Mouse (Mus musculus) liver, embryonic 14.5 days (tissue): ENCODE measurements at regions not wholly inside any gene's neighbourhood (a gene's known extent, or its start where the extent isn't known, plus 50 kb on each side); places are given as distances from the start of the nearest gene placed in this dataset.

Source experiments
- ATAC-seq: fragments of 200-750 bp; cut with Nextera tagmentation; 2 replicates; pipeline ENCODE4 v1.8.0; 2017; ENCODE audit warnings: moderate number of reproducible peaks, mild to moderate bottlenecking, moderate library complexity; ENCODE audit not compliant: insufficient read depth
- DNase-seq, 3 experiments: peaks; one replicate each; pipeline ENCODE4 v3.0.0-alpha.2; 2012 to 2013; ENCODE audit warnings: low read depth in 3 of 3, low spot score in 3 of 3
- H3K27ac ChIP-seq: fragments of 300-500 bp; sonication (generic); 2 replicates; pipeline ENCODE4 v1.5.1; 2014; ENCODE audit warnings: moderate library complexity, mild to moderate bottlenecking, control low read depth, inconsistent platforms
- H3K27me3 ChIP-seq: fragments of 300-500 bp; sonication (generic); 2 replicates; pipeline ENCODE4 v1.6.1; 2014; ENCODE audit warnings: mild to moderate bottlenecking, low read length, moderate library complexity; ENCODE audit not compliant: control insufficient read depth, insufficient read depth
- H3K36me3 ChIP-seq: fragments of 300-500 bp; sonication (generic); replicated peaks from 2 replicates; pipeline ENCODE4 v1.6.1; 2014; ENCODE audit warnings: low read depth; ENCODE audit not compliant: control insufficient read depth, insufficient read depth
- H3K4me1 ChIP-seq, 2 experiments: fragments of 200-500 bp in 1 of 2; fragments of 300-500 bp in 1 of 2; sonication (generic) in 1 of 2; replicated peaks; 2 replicates each; pipeline ENCODE4 v1.6.1; 2012 to 2014; ENCODE audit warnings: antibody characterized with exemption in 1 of 2, inconsistent platforms in 1 of 2, low read length in 1 of 2; ENCODE audit not compliant: control insufficient read depth in 2 of 2, insufficient read depth in 2 of 2
- H3K4me2 ChIP-seq: fragments of 300-500 bp; sonication (generic); 2 replicates; pipeline ENCODE4 v1.6.1; 2014; ENCODE audit warnings: low read depth, mild to moderate bottlenecking, control low read depth, moderate library complexity
- H3K4me3 ChIP-seq, 2 experiments: fragments of 200-500 bp in 1 of 2; fragments of 300-500 bp in 1 of 2; sonication (generic) in 1 of 2; 2 replicates each; pipeline ENCODE4 v1.5.1; 2012 to 2014; ENCODE audit warnings: low read depth in 2 of 2, low read length in 2 of 2, mild to moderate bottlenecking in 2 of 2, control low read depth in 1 of 2, inconsistent platforms in 1 of 2, moderate library complexity in 1 of 2; ENCODE audit not compliant: insufficient read depth in 1 of 2
- H3K9ac ChIP-seq: fragments of 300-500 bp; sonication (generic); replicated peaks from 2 replicates; pipeline ENCODE4 v1.6.1; 2014; ENCODE audit warnings: mild to moderate bottlenecking, control low read depth, moderate library complexity
- H3K9me3 ChIP-seq: fragments of 300-500 bp; sonication (generic); 2 replicates; pipeline ENCODE4 v1.6.1; 2016; ENCODE audit warnings: low read length, mixed read lengths; ENCODE audit not compliant: control insufficient read depth
- CTCF ChIP-seq: IDR thresholded peaks from 2 replicates; pipeline ENCODE4 v1.5.1; 2016; ENCODE audit warnings: antibody characterized with exemption, low read depth, control low read depth
- EP300 ChIP-seq: IDR thresholded peaks from 2 replicates; pipeline ENCODE4 v1.6.1; 2016; ENCODE audit warnings: antibody characterized with exemption, low read depth
- WGBS: fragments of 180-500 bp; shearing (Covaris S2); extraction: QIAGEN DNeasy Blood & Tissue Kit; methylation state at CpG from one replicate; pipeline ENCODE4 v1.1.7; 2014; ENCODE audit not compliant: insufficient replicate concordance; 5-methylcytosine and 5-hydroxymethylcytosine counted together

GRCm38 (mm10) chr2:159708141-159708540 lies 625.8 kb downstream of the Gm826 start:
- no peak for DNase-seq
- ATAC-seq, result no peak
- 68% methylated on average over 2 of the region's 2 CpGs for WGBS

GRCm38 (mm10) chr2:159714633-159715032 lies 619.3 kb downstream of the Gm826 start:
- Histone ChIP-seq H3K4me1 (no peaks in the 10 kb centered on the region), H3K9ac (no peak overlapping the region), H3K27me3 (no peaks in the 10 kb centered on the region), H3K4me2 (no peak overlapping the region), H3K27ac (no peak overlapping the region), H3K9me3 (no peaks in the 10 kb centered on the region; the same call in 1 of the 2 replicates), H3K36me3 (no peaks in the 10 kb centered on the region), H3K4me3 (no peak overlapping the region)
- TF ChIP-seq EP300 (no peak), CTCF (no peak)
- WGBS, result 36% methylated on average over 3 of the region's 3 CpGs
- ATAC-seq (no peak), DNase-seq (no peak)

More at GRCm38 (mm10) chr2:159708141-159708540, 625.8 kb downstream of the Gm826 start:
- no peaks in the 10 kb centered on the region for H3K4me1 ChIP-seq
- H3K9me3 ChIP-seq, result no peaks in the 10 kb centered on the region
- no peaks in the 10 kb centered on the region for H3K27me3 ChIP-seq
- H3K4me2 ChIP-seq, result no peak overlapping the region
- no peaks in the 10 kb centered on the region for H3K36me3 ChIP-seq
- no peak overlapping the region for H3K27ac ChIP-seq
- no peak for TF ChIP-seq EP300
- no peak for TF ChIP-seq CTCF
- no peak overlapping the region for H3K9ac ChIP-seq
- no peak overlapping the region for H3K4me3 ChIP-seq

- no peak for DNase-seq
- TF ChIP-seq EP300 (no peak), CTCF (no peak)
- Histone ChIP-seq H3K27ac (no peak overlapping the region), H3K36me3 (no peaks in the 10 kb centered on the region), H3K4me2 (no peak overlapping the region), H3K27me3 (no peaks in the 10 kb centered on the region), H3K9me3 (no peaks in the 10 kb centered on the region; the same call in 1 of the 2 replicates), H3K9ac (no peak overlapping the region), H3K4me1 (no peaks in the 10 kb centered on the region), H3K4me3 (no peak overlapping the region)
- WGBS, result 31% methylated on average over 2 of the region's 2 CpGs
- ATAC-seq, result no peak
Observed at GRCm38 (mm10) chr2:159718738-159719137, 615.2 kb downstream of the Gm826 start.

- no peaks in the 10 kb centered on the region for H3K9me3 ChIP-seq
- H3K36me3 ChIP-seq, result no peaks in the 10 kb centered on the region
- ATAC-seq, result no peak
- 31% methylated on average over 7 of the region's 7 CpGs for WGBS
- no peak for DNase-seq
- H3K4me2 ChIP-seq, result no peak overlapping the region
- TF ChIP-seq EP300, result no peak
- TF ChIP-seq CTCF, result no peak
- H3K4me3 ChIP-seq, result no peak overlapping the region
- no peaks in the 10 kb centered on the region for H3K27me3 ChIP-seq
- H3K4me1 ChIP-seq, result no peaks in the 10 kb centered on the region; a peak in 1 of 4 replicates
- H3K9ac ChIP-seq, result no peak overlapping the region
- H3K27ac ChIP-seq, result no peak overlapping the region
Observed at GRCm38 (mm10) chr2:159725158-159726076, 608.5 kb downstream of the Gm826 start.

- no peak overlapping the region for H3K27ac ChIP-seq
- no peak overlapping the region for H3K4me3 ChIP-seq
- H3K36me3 ChIP-seq, result no peaks in the 10 kb centered on the region
- peaks cover 0 to 3% of the 10 kb centered on the region in 2 experiments; a peak in 1 of 4 replicates for H3K4me1 ChIP-seq
- H3K27me3 ChIP-seq, result no peaks in the 10 kb centered on the region
- H3K4me2 ChIP-seq, result no peak overlapping the region
- no peak for TF ChIP-seq CTCF
- TF ChIP-seq EP300, result no peak
- H3K9me3 ChIP-seq, result no peaks in the 10 kb centered on the region
- H3K9ac ChIP-seq, result no peak overlapping the region
- no peak for ATAC-seq
- DNase-seq, result no peak
- WGBS, result 46% methylated on average over 3 of the region's 3 CpGs
Observed at GRCm38 (mm10) chr2:159729301-159729700, 604.7 kb downstream of the Gm826 start.
